Mouse (Mus musculus) cerebellum, postnatal 14 days (tissue): ENCODE measurements around the gene Ovca2.

Source experiments
- DNase-seq, 2 experiments: peaks; one replicate each; pipeline ENCODE4 v3.0.0; 2021; ENCODE audit warnings: mixed read lengths in 2 of 2

Gene Ovca2

DNA sequence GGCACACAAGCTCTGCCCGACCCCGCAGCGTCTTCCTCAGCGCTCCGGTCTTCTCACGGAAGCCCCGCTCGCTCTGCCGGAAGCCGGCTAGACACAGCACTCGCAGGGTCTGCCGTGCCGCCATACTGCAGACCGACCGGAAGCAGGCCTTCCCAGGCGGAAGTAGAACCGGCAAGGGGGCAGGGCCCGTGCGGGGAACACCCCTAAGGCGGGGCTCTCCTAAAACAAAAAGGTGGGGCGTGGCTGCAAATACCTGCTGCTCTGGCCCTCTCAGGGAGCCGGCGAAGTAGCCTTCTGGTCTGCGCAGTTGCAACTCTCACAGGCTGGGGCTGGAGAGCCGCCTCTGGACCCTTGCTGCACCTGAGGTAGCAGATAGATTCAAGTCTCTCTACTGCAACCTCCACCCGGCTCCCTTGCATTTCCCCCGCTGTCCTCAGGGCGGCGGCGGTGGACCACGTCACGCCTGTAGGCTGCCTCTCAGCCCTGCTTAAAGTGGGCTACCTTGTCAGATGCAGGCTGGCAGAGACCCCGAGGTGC is at the start of gene Ovca2:
Gene Ovca2, minus strand, starts transcription at position 164 of the 537 bp plus-strand sequence.
- peak; percentile 95 for DNase-seq

DNA sequence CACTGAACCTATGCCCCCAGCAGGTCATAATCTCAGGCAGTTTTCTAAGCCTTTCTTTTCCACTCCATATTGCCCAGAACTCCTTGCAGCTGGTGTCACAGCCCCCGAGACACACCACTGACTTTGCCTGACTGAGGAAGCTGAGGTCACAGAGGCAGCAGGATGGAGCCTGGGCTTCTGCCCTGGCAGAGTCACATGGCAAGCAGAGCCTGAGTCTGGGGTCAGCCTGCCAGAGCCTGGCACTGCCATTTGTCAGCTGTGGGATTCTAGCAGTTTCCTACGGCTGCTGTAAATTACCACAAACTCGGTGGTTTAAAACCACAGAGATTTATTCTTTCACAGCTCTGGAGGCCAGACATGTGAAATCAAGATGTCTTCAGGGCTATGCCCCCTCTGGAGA is 49.0 kb upstream of the Ovca2 start:
- peak in 1 of 2 experiments; percentile 46 for DNase-seq

GRCm38 (mm10) chr11:75224835-75225234 is 46.2 kb upstream of the Ovca2 start:
- no peak for DNase-seq

DNA sequence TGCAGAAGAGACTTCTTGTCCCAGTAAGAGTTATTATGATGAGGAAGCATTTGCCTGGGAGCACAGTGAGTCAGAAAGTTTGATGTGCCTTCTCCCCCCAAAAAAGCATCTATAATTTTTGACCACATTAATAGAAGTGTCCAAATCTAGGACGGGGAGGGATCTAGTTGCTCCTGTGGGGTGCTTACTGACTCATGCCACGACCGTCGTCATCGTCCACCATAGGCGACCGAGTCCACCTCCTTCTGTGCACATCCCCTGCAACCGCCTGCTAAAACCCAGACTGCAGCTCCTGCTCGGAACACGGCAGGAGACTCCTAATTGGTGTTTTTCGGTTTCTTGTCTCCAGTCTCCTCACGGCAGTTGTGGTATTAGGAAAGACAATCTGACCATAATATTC is 45.4 kb upstream of the Ovca2 start:
- DNase-seq: no peak

DNA sequence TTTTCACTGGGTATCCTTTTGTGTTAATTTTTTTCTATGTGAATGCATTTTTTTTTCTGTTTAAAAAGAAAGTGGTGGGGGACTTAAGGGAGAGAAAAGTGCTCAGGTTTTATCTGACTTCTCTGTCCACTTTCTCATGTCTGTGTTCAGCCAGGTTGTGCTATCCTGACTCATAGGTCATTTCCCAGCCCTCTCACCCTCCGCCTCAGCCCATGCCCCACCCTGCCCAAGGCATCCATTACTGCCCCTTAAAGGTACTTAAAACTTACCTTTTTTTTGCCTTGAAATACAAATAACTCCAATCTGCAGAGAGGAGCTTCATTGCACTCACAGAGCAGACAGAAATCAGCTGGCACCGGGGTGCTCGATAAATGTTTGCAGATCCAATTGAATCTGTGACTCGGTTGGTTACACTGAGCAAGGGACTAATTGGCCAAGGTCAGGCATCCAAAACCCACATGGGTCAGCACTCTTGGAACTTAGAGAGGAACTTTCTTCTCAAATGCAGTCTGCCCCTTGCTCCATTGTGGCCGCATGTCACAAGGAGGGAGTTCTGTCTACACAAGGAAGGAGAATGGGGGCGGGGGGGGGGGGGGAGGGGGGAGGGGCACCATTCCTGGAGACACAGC is 42.0 kb upstream of the Ovca2 start:
- DNase-seq: no peak

GRCm38 (mm10) chr11:75220115-75220514 is 41.5 kb upstream of the Ovca2 start:
- DNase-seq: peak; percentile 61 to 62

- no peak for DNase-seq
Measured at GRCm38 (mm10) chr11:75214081-75214950, 35.7 kb upstream of the Ovca2 start.

DNA sequence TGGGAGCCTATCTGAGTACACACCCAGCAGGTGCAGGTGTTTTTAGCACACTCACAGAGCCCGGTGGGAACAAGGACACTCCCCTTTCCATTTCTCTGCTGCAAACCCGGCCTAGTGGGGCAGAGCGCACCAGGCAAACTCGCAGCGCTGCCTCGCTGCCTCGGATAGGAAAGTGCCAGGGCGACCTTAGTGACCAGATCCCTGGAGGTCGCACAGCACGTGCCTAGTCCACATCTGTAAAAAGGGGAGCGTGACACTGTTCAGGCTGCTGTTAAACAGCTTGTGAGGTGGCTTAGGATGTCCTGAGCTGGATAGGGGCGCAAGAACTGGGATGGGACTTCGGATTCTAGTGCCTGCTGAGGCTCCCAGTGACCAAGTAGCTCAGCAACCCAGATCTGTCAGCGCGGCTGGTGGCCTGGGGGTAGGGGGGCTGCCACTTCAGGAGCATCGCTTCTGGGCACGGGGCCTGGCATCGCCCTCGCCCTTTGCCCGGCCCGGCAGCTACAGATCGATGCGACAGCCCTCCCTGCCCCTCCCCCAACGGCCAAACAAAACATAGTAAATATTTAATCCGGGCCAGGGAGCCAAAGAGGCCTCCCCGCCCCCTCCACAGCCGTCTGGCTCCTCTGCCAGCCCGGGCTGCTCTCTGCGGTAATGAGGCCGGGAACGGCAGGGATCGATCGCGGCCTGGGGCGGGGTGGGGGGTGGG is 34.9 kb upstream of the Ovca2 start:
- DNase-seq: peak; percentile 68 to 78

GRCm38 (mm10) chr11:75212876-75213275 is 34.2 kb upstream of the Ovca2 start:
- DNase-seq: peak; percentile 66 to 73

- peak; percentile 65 for DNase-seq
Measured at GRCm38 (mm10) chr11:75212031-75212667, 33.5 kb upstream of the Ovca2 start.

- no peak for DNase-seq
Measured at GRCm38 (mm10) chr11:75210755-75211154, 32.1 kb upstream of the Ovca2 start.

- no peak for DNase-seq
Measured at GRCm38 (mm10) chr11:75210093-75210492, 31.5 kb upstream of the Ovca2 start.

- no peak for DNase-seq
Measured at GRCm38 (mm10) chr11:75209363-75209762, 30.7 kb upstream of the Ovca2 start.

DNA sequence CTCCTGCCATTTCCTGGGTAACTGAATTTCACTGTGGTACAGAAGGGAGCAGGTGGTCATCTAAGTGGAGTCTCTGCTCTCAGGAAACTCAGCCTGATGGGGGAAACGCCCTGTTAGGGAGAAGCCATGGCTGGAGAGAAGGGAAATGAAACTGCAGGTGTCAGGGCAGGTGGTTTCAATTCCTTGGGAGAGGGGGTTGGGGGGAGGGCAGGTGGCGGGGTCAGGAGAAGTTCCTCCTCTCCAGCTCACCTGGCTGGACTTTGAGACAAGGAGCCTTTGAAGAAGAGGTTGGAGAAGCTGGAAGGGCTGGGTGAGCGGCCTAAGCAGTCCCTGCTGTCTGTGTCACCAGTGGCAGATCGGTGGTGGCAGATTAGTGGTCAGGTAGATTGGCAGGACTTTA is 27.7 kb upstream of the Ovca2 start:
- no peak for DNase-seq

DNA sequence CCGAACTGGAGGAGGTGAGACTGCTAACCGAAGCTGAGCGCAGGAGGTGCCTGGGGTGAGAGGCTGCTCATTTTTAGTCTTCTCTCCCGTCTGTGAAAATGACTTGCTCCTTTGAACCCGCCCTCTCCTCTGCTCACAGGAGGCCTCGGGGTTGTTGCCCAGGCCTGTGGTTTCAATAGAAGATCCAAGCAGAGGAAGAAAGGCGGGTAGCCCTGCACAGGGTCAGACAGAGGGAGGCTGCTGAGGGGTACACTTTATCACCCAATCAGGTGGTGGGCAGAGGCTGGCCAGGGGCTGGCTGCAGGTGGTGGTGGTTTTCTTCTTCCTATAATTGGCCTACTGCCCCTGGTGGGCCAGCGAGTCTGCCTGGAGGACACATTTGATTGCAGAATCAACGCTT is 25.8 kb upstream of the Ovca2 start:
- peak in 1 of 2 experiments; percentile 36 for DNase-seq

- DNase-seq: peak in 1 of 2 experiments; percentile 44
Measured at GRCm38 (mm10) chr11:75203926-75204325, 25.3 kb upstream of the Ovca2 start.

- DNase-seq: peak in 1 of 2 experiments; percentile 27
Measured at GRCm38 (mm10) chr11:75201721-75202120, 23.1 kb upstream of the Ovca2 start.

GRCm38 (mm10) chr11:75200935-75201334 is 22.3 kb upstream of the Ovca2 start:
- DNase-seq: no peak

- peak in 1 of 2 experiments; percentile 26 for DNase-seq
Measured at GRCm38 (mm10) chr11:75199951-75200350, 21.3 kb upstream of the Ovca2 start.

GRCm38 (mm10) chr11:75198792-75199191 is 20.2 kb upstream of the Ovca2 start:
- DNase-seq: peak; percentile 68 to 76

GRCm38 (mm10) chr11:75197956-75198355 is 19.3 kb upstream of the Ovca2 start:
- DNase-seq: no peak

DNA sequence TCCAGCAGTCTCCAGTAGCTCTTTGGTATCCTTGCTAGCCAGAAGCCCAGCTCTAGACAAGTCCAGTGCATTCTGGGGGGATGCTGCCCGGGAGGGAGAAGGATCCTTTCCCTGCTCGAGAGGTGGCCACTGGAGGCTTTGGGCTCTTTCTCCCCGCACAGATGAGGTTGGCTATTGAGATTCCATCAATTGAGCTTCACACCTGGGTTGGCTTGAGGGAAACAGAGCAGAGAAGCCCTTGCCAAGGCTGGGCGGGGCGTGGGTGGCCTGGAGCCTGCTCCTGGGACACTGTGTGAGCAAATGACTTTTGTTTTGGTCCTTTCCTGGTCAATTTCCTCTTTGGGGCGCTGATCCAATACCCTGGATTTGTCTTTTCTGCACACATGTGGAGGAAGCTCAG is 17.5 kb upstream of the Ovca2 start:
- peak in 1 of 2 experiments; percentile 40 for DNase-seq
